Mouse (Mus musculus) WW6 (cell line): ENCODE results near the gene Snrk.
A peak's percentile ranks its signal among the peaks of the same experiment; 100 is the strongest.

Experiments used
- DNase-seq: peaks from one replicate; pipeline ENCODE4 v3.0.0-alpha.2; 2013; ENCODE audit warnings: low read depth, low spot score

Snrk gene

GRCm38 (mm10) chr9:122180105-122180504 lies 63.0 kb downstream of the Snrk start:
- DNase-seq = no peak

DNA sequence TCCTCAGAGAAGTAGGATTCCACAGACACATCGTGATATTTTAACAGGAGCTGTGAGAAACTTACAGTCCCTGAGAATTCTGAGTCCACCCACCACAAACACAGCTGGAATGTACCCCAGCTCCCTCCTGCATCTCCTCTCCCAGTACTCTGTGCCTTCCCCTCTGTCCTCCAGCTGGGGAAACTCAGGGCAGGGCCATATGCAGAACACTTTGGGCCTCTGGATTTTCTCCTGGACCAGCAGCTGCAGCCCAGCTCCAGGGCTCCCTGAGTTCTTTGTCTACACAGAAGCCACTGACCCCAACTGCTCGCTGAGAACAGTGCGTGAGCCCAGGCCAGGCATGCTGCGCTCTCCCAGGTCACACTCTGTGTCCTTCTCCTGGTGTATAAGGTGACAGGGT lies 66.0 kb downstream of the Snrk start:
- DNase-seq = no peak

DNA sequence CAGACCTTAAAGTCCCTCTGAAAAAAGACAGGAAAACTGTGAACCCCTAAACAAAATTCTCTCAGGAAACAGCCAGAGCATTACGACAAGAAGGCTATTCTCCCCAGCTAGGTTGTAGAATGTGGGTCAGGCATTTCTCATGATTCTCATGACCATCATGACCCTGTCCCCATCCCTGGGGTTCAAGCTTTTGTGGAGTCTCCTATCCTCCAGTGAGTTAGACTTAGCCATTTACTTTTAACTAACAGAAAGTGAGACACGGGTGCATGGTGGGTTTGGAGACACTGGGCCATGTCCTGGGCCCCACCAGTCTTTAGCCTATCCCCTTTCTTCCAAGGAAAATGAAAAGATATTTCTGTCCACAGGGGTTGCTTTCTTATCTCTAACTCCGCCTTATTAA lies 67.3 kb downstream of the Snrk start:
- no peak for DNase-seq

DNA sequence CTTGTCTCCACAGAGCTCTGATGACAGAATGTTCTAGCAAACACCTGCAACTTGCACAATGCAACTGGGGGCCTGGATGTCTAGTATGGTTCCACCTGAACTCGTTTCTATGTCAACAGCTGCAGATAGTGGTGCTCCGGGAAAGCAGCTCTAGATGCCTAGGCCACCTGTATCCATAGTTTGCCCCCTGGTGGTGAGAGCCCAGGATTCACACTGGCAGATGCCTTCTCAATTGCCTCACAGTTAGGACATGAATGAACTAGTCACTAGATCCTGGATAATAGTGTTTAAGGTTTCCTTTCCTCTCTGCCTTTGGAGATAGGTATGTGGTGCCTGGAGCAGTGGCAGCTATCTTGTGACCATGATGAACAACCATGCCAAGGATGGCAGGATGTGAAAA lies 68.0 kb downstream of the Snrk start:
- no peak for DNase-seq

- no peak for DNase-seq
Observed at GRCm38 (mm10) chr9:122185953-122186352, 68.9 kb downstream of the Snrk start.

DNA sequence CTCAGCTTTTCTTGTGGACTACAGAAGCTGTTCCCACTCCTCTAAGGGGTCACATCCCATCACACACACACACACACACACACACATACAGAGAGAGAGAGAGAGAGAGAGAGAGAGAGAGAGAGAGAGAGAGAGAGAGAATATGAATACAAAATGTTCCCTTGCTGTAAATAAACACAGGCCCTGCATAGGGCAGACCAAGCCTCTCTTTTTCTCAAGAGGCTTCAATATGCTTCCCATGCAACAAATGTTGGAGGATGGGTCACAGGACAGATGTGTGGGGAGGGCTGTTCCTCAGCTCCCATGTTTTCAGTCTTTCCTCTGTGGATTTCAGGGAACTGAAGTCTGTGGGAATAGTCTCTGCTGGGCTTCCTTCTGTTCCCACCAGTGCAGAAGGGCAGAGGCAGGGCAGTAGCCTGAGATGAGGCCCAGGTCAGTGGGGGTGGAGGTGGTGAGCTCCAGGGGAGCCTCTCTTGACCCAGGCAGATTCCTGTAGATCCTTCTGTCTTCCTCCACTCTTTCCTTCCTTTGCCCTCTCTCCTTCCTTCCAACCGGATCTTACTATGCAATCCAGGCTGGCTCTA lies 69.7 kb downstream of the Snrk start:
- no peak for DNase-seq

GRCm38 (mm10) chr9:122187451-122187921 lies 70.4 kb downstream of the Snrk start:
- DNase-seq = no peak

DNA sequence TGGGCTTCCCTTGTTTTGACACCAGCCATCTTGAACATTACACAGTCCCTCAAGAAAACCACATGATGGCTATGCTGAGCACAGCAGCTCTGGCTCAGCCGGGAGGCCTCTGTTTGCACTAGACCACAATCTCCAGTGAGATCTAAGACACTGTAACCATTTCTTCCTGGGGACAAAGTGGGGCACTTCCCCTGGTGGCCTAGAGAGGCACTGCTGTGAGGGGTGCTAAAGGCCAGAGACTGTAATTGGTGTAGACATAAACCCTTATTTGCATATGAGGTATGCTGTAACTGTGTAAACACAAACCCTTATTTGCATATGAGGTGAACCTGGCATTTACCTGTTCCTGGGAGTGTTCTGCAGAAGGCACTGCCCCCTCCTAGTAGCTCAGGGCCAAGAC lies 71.7 kb downstream of the Snrk start:
- no peak for DNase-seq

DNA sequence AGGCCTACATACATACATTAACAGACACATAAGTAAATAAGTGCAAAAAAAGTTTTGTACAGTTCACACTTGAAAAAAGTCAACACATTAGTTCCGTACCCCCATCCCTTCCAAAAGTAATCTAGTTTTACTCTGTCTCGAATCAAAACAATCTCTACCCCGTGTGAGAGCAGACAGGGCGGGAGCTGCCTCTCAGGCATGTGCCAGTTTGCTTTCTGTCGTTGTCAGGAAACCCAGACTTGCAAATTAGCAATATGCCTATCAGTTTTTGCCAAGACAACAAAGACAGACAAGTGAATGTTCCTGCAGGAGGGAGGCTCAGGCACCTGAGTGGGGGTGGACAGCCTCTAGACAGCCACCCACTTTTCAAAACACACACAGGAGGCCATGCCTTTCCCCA lies 76.3 kb downstream of the Snrk start:
- no peak for DNase-seq

DNA sequence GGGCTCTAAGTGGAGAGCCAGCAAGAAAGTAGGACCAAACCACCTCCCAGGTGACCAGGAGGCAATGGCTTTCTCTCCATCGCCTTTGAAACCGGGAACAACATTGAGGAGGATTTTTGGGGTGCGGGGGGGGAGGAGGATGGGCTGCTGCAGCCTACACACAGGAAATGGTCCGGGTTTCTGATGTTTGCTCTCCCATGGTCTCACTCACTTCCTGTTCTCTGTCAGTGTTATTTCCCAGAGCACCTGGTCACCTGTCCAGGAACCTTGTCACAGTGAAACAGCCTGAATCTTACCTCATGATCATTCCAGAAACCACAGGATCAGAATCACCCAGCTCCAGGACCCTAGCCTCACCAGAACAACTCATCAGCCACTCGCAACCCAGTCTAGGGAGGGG lies 76.8 kb downstream of the Snrk start:
- no peak for DNase-seq

- DNase-seq = no peak
Observed at GRCm38 (mm10) chr9:122195042-122195682, 78.1 kb downstream of the Snrk start.

DNA sequence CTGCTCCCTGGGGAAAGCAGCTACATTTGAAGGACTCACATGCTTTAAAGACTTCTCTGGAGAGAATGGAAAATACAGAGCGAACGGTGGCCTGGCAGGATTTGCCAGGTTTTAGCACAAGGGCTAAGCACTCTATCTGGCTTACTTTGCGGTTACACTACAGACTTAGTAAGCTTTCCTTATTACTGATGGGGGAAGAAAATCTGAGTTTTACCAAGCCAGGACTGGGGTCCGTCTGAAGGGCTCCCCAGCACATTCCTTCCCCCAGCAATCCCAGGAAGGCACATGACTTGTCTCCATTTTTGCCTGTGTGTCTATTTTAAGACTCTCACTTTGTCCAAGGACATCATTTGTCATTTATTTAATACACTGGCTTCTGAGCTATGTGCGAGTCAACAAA lies 80.0 kb downstream of the Snrk start:
- DNase-seq = no peak

- no peak for DNase-seq
Observed at GRCm38 (mm10) chr9:122198621-122199020, 81.6 kb downstream of the Snrk start.

DNA sequence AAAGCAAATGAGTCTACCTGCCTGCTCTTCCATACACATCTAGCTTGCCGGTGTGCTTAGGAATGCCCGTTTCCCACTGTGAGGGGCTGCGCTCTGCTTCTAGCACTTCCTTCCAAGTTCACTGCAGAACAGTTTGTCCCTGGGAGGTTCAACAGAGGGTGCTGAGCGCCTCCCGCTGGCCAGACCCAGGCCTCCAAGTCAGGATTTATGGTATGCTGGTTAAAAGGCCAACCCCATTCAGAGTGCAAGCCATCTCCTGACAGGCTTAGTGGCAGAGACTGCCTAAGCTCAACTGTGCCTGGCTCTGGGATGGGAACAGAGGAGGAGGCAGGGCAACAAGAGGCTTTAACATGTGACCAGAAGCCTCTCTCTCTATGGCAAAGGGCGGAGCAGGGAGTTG lies 82.2 kb downstream of the Snrk start:
- peak; percentile 38 for DNase-seq

GRCm38 (mm10) chr9:122204508-122204907 lies 87.4 kb downstream of the Snrk start:
- DNase-seq = no peak

DNA sequence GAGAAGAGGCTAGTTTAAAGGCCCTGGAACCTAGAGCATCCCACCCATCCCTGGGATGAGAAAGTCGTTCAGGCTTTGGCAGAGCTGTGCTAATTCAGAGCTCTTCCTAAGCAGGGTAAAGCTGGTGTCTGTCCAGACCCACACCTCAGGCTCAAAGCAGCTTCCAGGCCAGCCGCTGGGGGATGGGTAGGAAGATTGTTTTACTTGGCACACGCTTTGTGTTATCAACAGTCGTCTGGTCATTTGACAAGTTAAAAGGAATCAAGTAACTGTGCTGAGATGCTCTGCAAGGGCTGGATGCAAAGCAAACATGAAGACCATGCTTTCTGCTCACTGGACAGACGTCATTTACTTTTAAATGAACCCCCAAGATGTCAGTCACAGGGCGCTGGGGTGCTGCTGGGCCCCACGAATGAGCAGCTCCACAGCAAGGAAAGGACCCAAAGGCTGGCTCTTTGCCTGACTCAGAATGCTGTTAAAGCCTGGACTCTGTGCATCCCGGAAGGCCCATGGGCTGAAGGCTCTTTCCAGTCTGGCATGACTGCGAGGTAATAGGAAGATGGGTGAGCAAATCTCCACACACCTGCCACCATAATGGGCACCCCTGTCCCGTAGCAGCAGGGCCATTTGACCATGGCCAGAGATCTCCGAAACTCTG lies 88.6 kb downstream of the Snrk start:
- DNase-seq = no peak

DNA sequence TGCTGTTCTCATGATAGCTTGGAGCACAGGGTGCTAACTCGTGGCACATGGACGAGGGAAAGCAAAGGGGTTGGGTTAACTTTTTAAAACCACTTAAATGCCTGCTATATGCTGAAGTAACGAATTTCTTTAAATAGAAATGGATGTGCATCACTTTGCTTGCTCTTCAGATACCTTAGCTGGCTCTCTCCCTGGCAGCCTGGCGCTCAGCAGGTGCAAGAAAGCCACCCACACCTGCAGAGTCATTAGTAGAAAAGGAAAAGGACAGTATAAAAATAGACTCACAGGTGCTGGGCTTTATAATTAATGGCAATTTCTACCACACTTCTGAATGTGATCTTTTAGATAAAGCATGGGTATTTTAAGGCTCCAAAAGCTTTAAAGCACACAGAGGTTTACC lies 91.2 kb downstream of the Snrk start:
- no peak for DNase-seq

GRCm38 (mm10) chr9:122215118-122215517 lies 98.1 kb downstream of the Snrk start:
- no peak for DNase-seq

GRCm38 (mm10) chr9:122216945-122217529 lies 100.0 kb downstream of the Snrk start:
- no peak for DNase-seq
